Mouse (Mus musculus) lung, postnatal 0 days (tissue): ENCODE measurements around the gene Nmnat2.

Source experiments
- CTCF ChIP-seq: IDR thresholded peaks from 2 replicates; pipeline ENCODE4 v1.5.1; 2016; ENCODE audit warnings: antibody characterized with exemption, mild to moderate bottlenecking
- EP300 ChIP-seq: IDR thresholded peaks from 2 replicates; pipeline ENCODE4 v1.6.1; 2016; ENCODE audit warnings: antibody characterized with exemption, mild to moderate bottlenecking, control low read depth

- no peak for TF ChIP-seq CTCF
- no peak for TF ChIP-seq EP300
These were observed 155.0 kb downstream of the Nmnat2 start for GRCm38 (mm10) chr1:153109836-153110235.
